In genomic region chr5:147733682-147734081, GRCm38 (mm10) we compare ENCODE assay signal across 12 mouse cellular contexts. TPM values are rescaled to one million over a fixed set of nuclear protein-coding genes. Genes with fewer than 3 reads are reported as not detected.
DNase-seq lines count a peak whose midpoint lies in the region; ATAC-seq and TF ChIP-seq lines count a peak whose summit lies in the region.
"Had no signal": no experiment of that assay in that cellular context is flagged by ENCODE, and none has a peak within 500 bp of the region (broad histone marks: within the 10 kb centered on the region; RNA-seq: fewer than 3 reads in every experiment).

No protein-coding gene starts in this region.

- 95% methylated on average over 1 of the region's 1 CpGs for WGBS in forebrain, embryonic 11.5 days
- 100% methylated on average over 1 of the region's 1 CpGs for WGBS in forebrain, embryonic 16.5 days
- 94% methylated on average over 1 of the region's 1 CpGs for WGBS in lung, postnatal 0 days
- WGBS in midbrain, embryonic 11.5 days: 100% methylated on average over 1 of the region's 1 CpGs

- no peak for ATAC-seq in forebrain, embryonic 11.5 days (replicated peaks; ENCODE audit: low FRiP score)
- no peak for ATAC-seq in forebrain, embryonic 16.5 days
- ATAC-seq in lung, postnatal 0 days: no peak
- ATAC-seq in midbrain, embryonic 11.5 days (ENCODE audit: low FRiP score): no peak
- ATAC-seq: Patski had no signal

- TF ChIP-seq CTCF in lung, postnatal 0 days (IDR thresholded peaks at IDR 0.05): peak; percentile 70

- no peak overlapping the region for H3K9ac ChIP-seq in forebrain, embryonic 11.5 days (ENCODE audit: low read length)
- H3K9ac ChIP-seq in forebrain, embryonic 16.5 days (replicated peaks; ENCODE audit: low read depth, low read length): no peak overlapping the region
- H3K9ac ChIP-seq in lung, postnatal 0 days (replicated peaks; ENCODE audit: low read depth): no peak overlapping the region
- H3K9ac ChIP-seq in midbrain, embryonic 11.5 days (ENCODE audit: low read length): no peak overlapping the region

- no peak overlapping the region for H3K27ac ChIP-seq in forebrain, embryonic 11.5 days (ENCODE audit: low read depth, low read length)
- H3K27ac ChIP-seq in forebrain, embryonic 16.5 days (ENCODE audit: low read length): no peak overlapping the region
- no peak overlapping the region for H3K27ac ChIP-seq in lung, postnatal 0 days (ENCODE audit: low read length)
- no peak overlapping the region for H3K27ac ChIP-seq in midbrain, embryonic 11.5 days (ENCODE audit: low read depth, low read length)

- no peak overlapping the region for H3K4me3 ChIP-seq in forebrain, embryonic 11.5 days (ENCODE audit: low read depth, low read length)
- H3K4me3 ChIP-seq in forebrain, embryonic 16.5 days (replicated peaks; ENCODE audit: low read length): no peak overlapping the region
- H3K4me3 ChIP-seq in lung, postnatal 0 days (ENCODE audit: low read depth, low read length): no peak overlapping the region
- no peak overlapping the region for H3K4me3 ChIP-seq in midbrain, embryonic 11.5 days (ENCODE audit: low read depth, low read length)

- H3K36me3 ChIP-seq in forebrain, embryonic 11.5 days (ENCODE audit: control insufficient read depth, insufficient read depth, low read length): no peaks in the 10 kb centered on the region
- no peaks in the 10 kb centered on the region for H3K36me3 ChIP-seq in forebrain, embryonic 16.5 days (ENCODE audit: control insufficient read depth, insufficient read depth)
- no peaks in the 10 kb centered on the region for H3K36me3 ChIP-seq in lung, postnatal 0 days (ENCODE audit: insufficient read depth, low read length)
- no peaks in the 10 kb centered on the region for H3K36me3 ChIP-seq in splenic B cell, adult 2 months (ENCODE audit: control insufficient read depth, insufficient read depth, low read length, poor library complexity, severe bottlenecking)
- no peaks in the 10 kb centered on the region for H3K36me3 ChIP-seq in midbrain, embryonic 11.5 days (ENCODE audit: control insufficient read depth, insufficient read depth, low read length)

- peaks cover under 1% of the 10 kb centered on the region; the same call in 1 of the 2 replicates for H3K27me3 ChIP-seq in forebrain, embryonic 11.5 days (ENCODE audit: control insufficient read depth, insufficient read depth, low read length)
- peaks cover 5% of the 10 kb centered on the region for H3K27me3 ChIP-seq in forebrain, embryonic 16.5 days (replicated peaks; ENCODE audit: control insufficient read depth, insufficient read depth, low read length)
- H3K27me3 ChIP-seq in lung, postnatal 0 days (replicated peaks; ENCODE audit: insufficient read depth, low read length): no peaks in the 10 kb centered on the region
- H3K27me3 ChIP-seq in splenic B cell, adult 2 months (ENCODE audit: control insufficient read depth, insufficient read depth, low read length, poor library complexity, severe bottlenecking): no peaks in the 10 kb centered on the region
- H3K27me3 ChIP-seq in midbrain, embryonic 11.5 days (ENCODE audit: control insufficient read depth, insufficient read depth, low read length): peaks cover 1% of the 10 kb centered on the region
- H3K27me3 ChIP-seq: Patski had no signal

- H3K4me1 ChIP-seq in forebrain, embryonic 11.5 days (replicated peaks; ENCODE audit: control insufficient read depth, insufficient read depth, low read length): no peaks in the 10 kb centered on the region
- no peaks in the 10 kb centered on the region for H3K4me1 ChIP-seq in forebrain, embryonic 16.5 days (replicated peaks; ENCODE audit: control insufficient read depth, insufficient read depth, low read length)
- no peaks in the 10 kb centered on the region for H3K4me1 ChIP-seq in lung, postnatal 0 days (ENCODE audit: insufficient read depth, low read depth, low read length)
- H3K4me1 ChIP-seq in midbrain, embryonic 11.5 days (ENCODE audit: control insufficient read depth, insufficient read depth, low read length): no peaks in the 10 kb centered on the region

- no peaks in the 10 kb centered on the region; the same call in 1 of the 2 replicates for H3K9me3 ChIP-seq in forebrain, embryonic 11.5 days (ENCODE audit: control insufficient read depth, low read length)
- no peaks in the 10 kb centered on the region for H3K9me3 ChIP-seq in forebrain, embryonic 16.5 days (ENCODE audit: control insufficient read depth, low read length)
- H3K9me3 ChIP-seq in lung, postnatal 0 days (ENCODE audit: low read length): no peaks in the 10 kb centered on the region
- no peaks in the 10 kb centered on the region; the same call in 1 of the 2 replicates for H3K9me3 ChIP-seq in midbrain, embryonic 11.5 days (ENCODE audit: control insufficient read depth, low read length)

- DNase-seq in forebrain, embryonic 11.5 days (ENCODE audit: low spot score): peak; percentile 53
- DNase-seq in lung, postnatal 0 days (ENCODE audit: low spot score): no peak
- no peak for DNase-seq in lung, adult 18-20 months
- peak; percentile 6 for DNase-seq in c-Kit-negative CD71-positive TER-119-positive erythroid progenitor cells, embryonic 14.5 days (ENCODE audit: low read depth, low spot score)
- DNase-seq in splenic B cell, adult 2 months (ENCODE audit: low read depth, low spot score): peak; percentile 25
- DNase-seq in urinary bladder, postnatal 36 days (ENCODE audit: low spot score in 2 of 2): no peak
- no peak for DNase-seq in midbrain, embryonic 11.5 days (ENCODE audit: low spot score, missing footprints)
- DNase-seq: cerebellum, postnatal 36 days; gastrocnemius, postnatal 36 days; kidney, adult 8-10 months had no signal

- H3K4me2 ChIP-seq in forebrain, embryonic 11.5 days (ENCODE audit: low read depth, low read length, severe bottlenecking): no peak overlapping the region
- no peak overlapping the region for H3K4me2 ChIP-seq in forebrain, embryonic 16.5 days (ENCODE audit: low read length)
- no peak overlapping the region for H3K4me2 ChIP-seq in lung, postnatal 0 days (replicated peaks; ENCODE audit: low read depth, low read length)
- H3K4me2 ChIP-seq in midbrain, embryonic 11.5 days: no peak overlapping the region

- TF ChIP-seq EP300 in lung, postnatal 0 days (IDR thresholded peaks at IDR 0.05): no peak

RNA-seq across cellular contexts. Expression of gene Flt1, which starts 7.9 kb away (rescaled TPM):
- 10.1 and 11.9 TPM in 2 replicates for polyA plus RNA-seq in forebrain, embryonic 11.5 days (2014; fragmentation: Nextera tagmentation; extraction: Ambion mirVana)
- polyA plus RNA-seq in forebrain, embryonic 16.5 days (2015; fragmentation: Nextera tagmentation; extraction: Ambion mirVana): 13.0 and 13.2 TPM in 2 replicates
- 18.1 and 19.5 TPM in 2 replicates for polyA plus RNA-seq in lung, postnatal 0 days (2015; fragmentation: Nextera tagmentation; extraction: Ambion mirVana)
- polyA plus RNA-seq in midbrain, embryonic 11.5 days (2014; fragmentation: Nextera tagmentation; extraction: Ambion mirVana): 11.2 and 11.6 TPM in 2 replicates

Comparison
In these comparisons a context has a peak if more than half of its experiments do, and no peak if none do; other contexts are left out.
1. DNase-seq: peak in forebrain, embryonic 11.5 days (single experiment), c-Kit-negative CD71-positive TER-119-positive erythroid progenitor cells, embryonic 14.5 days (single experiment) and splenic B cell, adult 2 months (single experiment); none in lung, postnatal 0 days (single experiment), lung, adult 18-20 months (0 of 2), urinary bladder, postnatal 36 days (0 of 2) and midbrain, embryonic 11.5 days (single experiment).